Mouse (Mus musculus) bone marrow, adult 2 months (tissue): ENCODE data around the gene Nup210.

Source experiments
- CTCF ChIP-seq: fragments of 200-500 bp; IDR thresholded peaks from 2 replicates; pipeline ENCODE4 v1.5.1; 2011; ENCODE audit warnings: low read length, control low read depth; ENCODE audit not compliant: control insufficient read depth, insufficient read depth
- POLR2A ChIP-seq: fragments of 200-500 bp; IDR thresholded peaks from 2 replicates; pipeline ENCODE4 v1.6.1; 2011; ENCODE audit warnings: low read depth, mild to moderate bottlenecking, control low read depth, low read length, borderline replicate concordance; ENCODE audit not compliant: control insufficient read depth

- TF ChIP-seq POLR2A (no peak), CTCF (no peak)
Observed at GRCm38 (mm10) chr6:91145572-91145971, 28.9 kb upstream of the Nup210 start.
